Mouse (Mus musculus): ENCODE results near the gene D630045J12Rik. TPM values are rescaled to one million over a fixed set of nuclear protein-coding genes. Genes with fewer than 3 reads are reported as not detected.
A peak's percentile ranks its signal among the peaks of the same experiment; 100 is the strongest.

The D630045J12Rik gene
- polyA plus RNA-seq, 1 experiment from 2014 or later, result 1.8 TPM

- ATAC-seq (ENCODE audit: extremely low read depth, insufficient number of reproducible peaks, low FRiP score, low TSS enrichment), result no peak
- H3K9me3 ChIP-seq, result no peaks in the 10 kb centered on the region
- 93% methylated on average over 8 of the region's 8 CpGs for WGBS
Observed at GRCm38 (mm10) chr6:38257506-38257905, 3.7 kb upstream of the D630045J12Rik start.

GRCm38 (mm10) chr6:38256793-38257192, 3.0 kb upstream of the D630045J12Rik start:
- Histone ChIP-seq H3K9ac (no peak overlapping the region), H3K36me3 (no peaks in the 10 kb centered on the region), H3K27me3 (replicated peaks) (no peaks in the 10 kb centered on the region; the same call in 1 of the 2 replicates), H3K9me3 (no peaks in the 10 kb centered on the region), H3K4me2 (no peak overlapping the region), H3K4me1 (peaks cover 17% of the 10 kb centered on the region), H3K27ac (replicated peaks) (no peak overlapping the region), H3K4me3 (no peak overlapping the region)
- ATAC-seq (ENCODE audit: extremely low read depth, insufficient number of reproducible peaks, low FRiP score, low TSS enrichment), result no peak
- 60% methylated on average over 4 of the region's 4 CpGs for WGBS

More at GRCm38 (mm10) chr6:38257506-38257905, 3.7 kb upstream of the D630045J12Rik start:
- Histone ChIP-seq H3K4me3 (no peak overlapping the region), H3K9ac (no peak overlapping the region), H3K27ac (replicated peaks) (no peak overlapping the region), H3K4me1 (peaks cover 10% of the 10 kb centered on the region), H3K27me3 (replicated peaks) (no peaks in the 10 kb centered on the region), H3K4me2 (no peak overlapping the region), H3K36me3 (no peaks in the 10 kb centered on the region)

- Histone ChIP-seq H3K36me3 (no peaks in the 10 kb centered on the region), H3K9ac (no peak overlapping the region), H3K9me3 (no peaks in the 10 kb centered on the region), H3K4me2 (no peak overlapping the region), H3K27me3 (replicated peaks) (no peaks in the 10 kb centered on the region; the same call in 1 of the 2 replicates), H3K27ac (replicated peaks) (no peak overlapping the region), H3K4me1 (peaks cover 18% of the 10 kb centered on the region), H3K4me3 (no peak overlapping the region)
- no peak for ATAC-seq (ENCODE audit: extremely low read depth, insufficient number of reproducible peaks, low FRiP score, low TSS enrichment)
- 58% methylated on average over 2 of the region's 2 CpGs for WGBS
Observed at GRCm38 (mm10) chr6:38255794-38256193, 2.0 kb upstream of the D630045J12Rik start.

GRCm38 (mm10) chr6:38252766-38253735, 758 bp downstream of the D630045J12Rik start:
- 16% methylated on average over 19 of the region's 19 CpGs for WGBS
- H3K27me3 ChIP-seq (replicated peaks), result no peaks in the 10 kb centered on the region; the same call in 1 of the 2 replicates
- ATAC-seq (ENCODE audit: extremely low read depth, insufficient number of reproducible peaks, low FRiP score, low TSS enrichment), result no peak
- H3K4me2 ChIP-seq, result peak overlapping the region; percentile 93
- peak overlapping the region; percentile 92 for H3K9ac ChIP-seq
- H3K4me3 ChIP-seq, result peak overlapping the region; percentile 81
- H3K36me3 ChIP-seq, result no peaks in the 10 kb centered on the region
- peaks cover 18% of the 10 kb centered on the region for H3K4me1 ChIP-seq
- H3K27ac ChIP-seq (replicated peaks), result peak overlapping the region; percentile 62
- H3K9me3 ChIP-seq, result no peaks in the 10 kb centered on the region

- Histone ChIP-seq H3K4me3 (peak overlapping the region; percentile 81; the same call in 1 of the 2 replicates), H3K27me3 (replicated peaks) (no peaks in the 10 kb centered on the region; the same call in 1 of the 2 replicates), H3K9ac (peak overlapping the region; percentile 92), H3K27ac (replicated peaks) (no peak overlapping the region), H3K4me1 (peaks cover 18% of the 10 kb centered on the region), H3K36me3 (no peaks in the 10 kb centered on the region), H3K4me2 (peak overlapping the region; percentile 93), H3K9me3 (no peaks in the 10 kb centered on the region)
- WGBS, result 76% methylated on average over 10 of the region's 10 CpGs
- ATAC-seq (ENCODE audit: extremely low read depth, insufficient number of reproducible peaks, low FRiP score, low TSS enrichment), result no peak
Observed at GRCm38 (mm10) chr6:38252139-38252538, 1.7 kb downstream of the D630045J12Rik start.

GRCm38 (mm10) chr6:38251464-38251863, 2.3 kb downstream of the D630045J12Rik start:
- no peak for ATAC-seq (ENCODE audit: extremely low read depth, insufficient number of reproducible peaks, low FRiP score, low TSS enrichment)
- Histone ChIP-seq H3K4me3 (no peak overlapping the region), H3K4me1 (peaks cover 18% of the 10 kb centered on the region), H3K9ac (no peak overlapping the region), H3K27me3 (replicated peaks) (no peaks in the 10 kb centered on the region; the same call in 1 of the 2 replicates), H3K36me3 (no peaks in the 10 kb centered on the region), H3K27ac (replicated peaks) (no peak overlapping the region), H3K9me3 (no peaks in the 10 kb centered on the region), H3K4me2 (no peak overlapping the region)
- WGBS, result 53% methylated on average over 4 of the region's 4 CpGs

- Histone ChIP-seq H3K9me3 (no peaks in the 10 kb centered on the region), H3K27me3 (replicated peaks) (no peaks in the 10 kb centered on the region; the same call in 1 of the 2 replicates), H3K4me1 (peaks cover 26% of the 10 kb centered on the region), H3K4me3 (no peak overlapping the region), H3K36me3 (no peaks in the 10 kb centered on the region), H3K9ac (no peak overlapping the region), H3K4me2 (no peak overlapping the region), H3K27ac (replicated peaks) (no peak overlapping the region)
- no peak for ATAC-seq (ENCODE audit: extremely low read depth, insufficient number of reproducible peaks, low FRiP score, low TSS enrichment)
- WGBS, result 79% methylated on average over 4 of the region's 4 CpGs
Observed at GRCm38 (mm10) chr6:38247362-38247761, 6.4 kb downstream of the D630045J12Rik start.

GRCm38 (mm10) chr6:38244806-38245205, 9.0 kb downstream of the D630045J12Rik start:
- ATAC-seq (ENCODE audit: extremely low read depth, insufficient number of reproducible peaks, low FRiP score, low TSS enrichment), result no peak
- 81% methylated on average over 3 of the region's 3 CpGs for WGBS
- H3K4me3 ChIP-seq, result no peak overlapping the region

GRCm38 (mm10) chr6:38244167-38244566, 9.6 kb downstream of the D630045J12Rik start:
- no peaks in the 10 kb centered on the region for H3K27me3 ChIP-seq (replicated peaks)
- H3K36me3 ChIP-seq, result no peaks in the 10 kb centered on the region
- H3K9me3 ChIP-seq, result no peaks in the 10 kb centered on the region
- 33% methylated on average over 3 of the region's 3 CpGs for WGBS
- H3K4me3 ChIP-seq, result no peak overlapping the region
- ATAC-seq (ENCODE audit: extremely low read depth, insufficient number of reproducible peaks, low FRiP score, low TSS enrichment), result no peak
- no peak overlapping the region for H3K9ac ChIP-seq
- no peak overlapping the region for H3K4me2 ChIP-seq
- H3K27ac ChIP-seq (replicated peaks), result no peak overlapping the region
- peaks cover 27% of the 10 kb centered on the region for H3K4me1 ChIP-seq

More at GRCm38 (mm10) chr6:38244806-38245205, 9.0 kb downstream of the D630045J12Rik start:
- H3K36me3 ChIP-seq, result no peaks in the 10 kb centered on the region
- H3K4me1 ChIP-seq, result peaks cover 27% of the 10 kb centered on the region
- no peaks in the 10 kb centered on the region for H3K9me3 ChIP-seq
- H3K4me2 ChIP-seq, result no peak overlapping the region
- no peaks in the 10 kb centered on the region for H3K27me3 ChIP-seq (replicated peaks)
- H3K9ac ChIP-seq, result no peak overlapping the region
- H3K27ac ChIP-seq (replicated peaks), result no peak overlapping the region

GRCm38 (mm10) chr6:38242833-38243232, 11.0 kb downstream of the D630045J12Rik start:
- no peak overlapping the region for H3K27ac ChIP-seq (replicated peaks)

GRCm38 (mm10) chr6:38242295-38242830, 11.4 kb downstream of the D630045J12Rik start:
- Histone ChIP-seq H3K27ac (replicated peaks) (no peak overlapping the region), H3K9me3 (no peaks in the 10 kb centered on the region), H3K4me2 (no peak overlapping the region), H3K36me3 (no peaks in the 10 kb centered on the region), H3K4me3 (no peak overlapping the region), H3K9ac (no peak overlapping the region), H3K4me1 (peaks cover 27% of the 10 kb centered on the region), H3K27me3 (replicated peaks) (no peaks in the 10 kb centered on the region)
- 73% methylated on average over 8 of the region's 8 CpGs for WGBS
- no peak for ATAC-seq (ENCODE audit: extremely low read depth, insufficient number of reproducible peaks, low FRiP score, low TSS enrichment)

More at GRCm38 (mm10) chr6:38242833-38243232, 11.0 kb downstream of the D630045J12Rik start:
- ATAC-seq (ENCODE audit: extremely low read depth, insufficient number of reproducible peaks, low FRiP score, low TSS enrichment), result no peak
- no peaks in the 10 kb centered on the region for H3K27me3 ChIP-seq (replicated peaks)
- no peak overlapping the region for H3K9ac ChIP-seq
- H3K4me2 ChIP-seq, result no peak overlapping the region
- peaks cover 27% of the 10 kb centered on the region for H3K4me1 ChIP-seq
- no peaks in the 10 kb centered on the region for H3K9me3 ChIP-seq
- H3K36me3 ChIP-seq, result no peaks in the 10 kb centered on the region
- no peak overlapping the region for H3K4me3 ChIP-seq
- WGBS, result 74% methylated on average over 5 of the region's 5 CpGs

Data from heart, embryonic 13.5 days (tissue).